Mouse (Mus musculus) small intestine, adult 2 months (tissue): ENCODE results near the gene Hs1bp3. TPM values are rescaled to one million over a fixed set of nuclear protein-coding genes. Genes with fewer than 3 reads are reported as not detected.

Source experiments
- H3K27ac ChIP-seq: fragments of 200-500 bp; 2 replicates; pipeline ENCODE4 v1.5.1; 2012; ENCODE audit warnings: low read depth, low read length, control low read depth, inconsistent platforms; ENCODE audit not compliant: insufficient read depth
- H3K27me3 ChIP-seq: fragments of 200-500 bp; 2 replicates; pipeline ENCODE4 v1.6.1; 2012; ENCODE audit warnings: mild to moderate bottlenecking, moderate library complexity, low read length, inconsistent platforms; ENCODE audit not compliant: control insufficient read depth, insufficient read depth
- H3K36me3 ChIP-seq: fragments of 200-500 bp; 2 replicates; pipeline ENCODE4 v1.6.1; 2012; ENCODE audit warnings: mild to moderate bottlenecking, low read length, control low read depth, inconsistent platforms; ENCODE audit not compliant: control insufficient read depth, insufficient read depth
- H3K4me1 ChIP-seq: fragments of 200-500 bp; 2 replicates; pipeline ENCODE4 v1.6.1; 2012; ENCODE audit warnings: low read length, inconsistent platforms, mixed read lengths; ENCODE audit not compliant: control insufficient read depth, insufficient read depth, insufficient read length
- H3K4me3 ChIP-seq: fragments of 200-500 bp; 2 replicates; pipeline ENCODE4 v1.5.1; 2012; ENCODE audit warnings: low read depth, mild to moderate bottlenecking, control low read depth, inconsistent platforms, low read length, moderate library complexity
- CTCF ChIP-seq: fragments of 200-500 bp; IDR thresholded peaks from 2 replicates; pipeline ENCODE4 v1.5.1; 2012; ENCODE audit warnings: low read depth, mild to moderate bottlenecking, control low read depth, inconsistent platforms, low read length, moderate library complexity, mixed read lengths; ENCODE audit not compliant: insufficient replicate concordance, insufficient read length; ENCODE audit errors: extremely low read depth
- POLR2A ChIP-seq: fragments of 200-500 bp; IDR thresholded peaks from 2 replicates; pipeline ENCODE4 v1.6.1; 2012; ENCODE audit warnings: low read depth, mild to moderate bottlenecking, control low read depth, inconsistent platforms, low read length, moderate library complexity
- WGBS: fragments of 180-500 bp; shearing (Covaris S2); methylation state at CpG from one replicate; pipeline ENCODE4 v1.1.7; 2018; 5-methylcytosine and 5-hydroxymethylcytosine counted together
- polyA plus RNA-seq: library from polyadenylated mRNA; depleted of rRNA; stranded (reverse); fragments of >200 nt; gene quantifications from 2 replicates; pipeline ENCODE4 v1.2.3, GENCODE M21; 2012; rRNA removed

Gene Hs1bp3
- polyA plus RNA-seq: 6.1 and 15.2 TPM in 2 replicates

DNA sequence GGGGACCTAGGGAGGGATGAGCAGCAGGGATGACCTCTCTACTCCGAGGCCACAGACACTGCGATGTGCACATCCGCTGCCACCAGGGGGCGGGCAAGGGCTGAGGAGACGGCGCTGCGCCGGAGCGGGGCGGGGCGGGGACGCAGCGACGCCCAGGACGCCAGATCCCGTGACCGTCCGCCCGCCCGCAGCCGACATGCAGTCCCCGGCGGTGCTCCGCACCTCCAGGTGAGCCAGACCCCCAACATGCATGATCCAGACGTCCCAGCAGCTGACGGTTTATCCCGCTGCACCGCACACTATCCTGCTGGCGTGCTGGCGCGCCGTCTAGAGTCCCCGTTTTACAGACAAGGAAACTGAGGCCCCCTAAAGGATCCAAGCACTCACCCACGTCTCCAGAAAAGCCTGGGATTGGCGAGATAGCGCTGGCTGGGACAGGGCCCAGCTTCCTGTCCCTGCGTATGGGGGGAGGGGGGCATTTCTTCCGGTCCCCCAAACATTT is at the start of gene Hs1bp3:
Gene Hs1bp3, plus strand, starts transcription at position 163 of the 502 bp plus-strand sequence.
- Histone ChIP-seq H3K36me3 (no peaks in the 10 kb centered on the region), H3K4me3 (peak within 1 kb of the TSS; percentile 78), H3K4me1 (peaks cover 10% of the 10 kb centered on the region), H3K27me3 (peaks cover 3% of the 10 kb centered on the region; the same call in 1 of the 2 replicates), H3K27ac (no peak within 1 kb of the TSS)
- TF ChIP-seq POLR2A (peak; percentile 45; the same call in 1 of the 2 replicates), CTCF (peak; percentile 89)
- WGBS: under 1% methylated on average over 38 of the region's 38 CpGs

DNA sequence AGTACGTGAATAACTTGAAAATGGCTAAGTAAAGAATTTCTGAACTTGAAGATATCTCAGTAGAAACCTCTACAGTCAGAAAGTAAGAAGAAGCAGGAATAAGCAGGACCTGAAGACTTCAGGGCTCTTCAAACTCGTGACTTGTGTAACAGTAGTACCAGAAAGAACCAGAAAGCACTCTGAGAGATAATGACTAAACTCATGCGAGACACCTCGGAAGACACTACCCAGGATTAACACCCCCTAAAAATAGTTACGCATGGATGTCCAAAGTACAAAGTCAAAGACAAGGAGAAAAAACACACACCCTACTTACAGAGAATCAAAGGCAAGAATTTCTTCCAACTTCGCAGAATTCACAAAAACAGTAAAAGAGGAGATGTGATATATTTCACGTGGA is 46.9 kb upstream of the Hs1bp3 start:
- peaks cover 9% of the 10 kb centered on the region; the same call in 1 of the 2 replicates for H3K36me3 ChIP-seq
- H3K4me1 ChIP-seq: no peaks in the 10 kb centered on the region
- no peak overlapping the region for H3K27ac ChIP-seq
- no peaks in the 10 kb centered on the region for H3K27me3 ChIP-seq
- no peak for TF ChIP-seq CTCF
- TF ChIP-seq POLR2A: no peak
- WGBS: 87% methylated on average over 7 of the region's 7 CpGs
- no peak overlapping the region for H3K4me3 ChIP-seq

DNA sequence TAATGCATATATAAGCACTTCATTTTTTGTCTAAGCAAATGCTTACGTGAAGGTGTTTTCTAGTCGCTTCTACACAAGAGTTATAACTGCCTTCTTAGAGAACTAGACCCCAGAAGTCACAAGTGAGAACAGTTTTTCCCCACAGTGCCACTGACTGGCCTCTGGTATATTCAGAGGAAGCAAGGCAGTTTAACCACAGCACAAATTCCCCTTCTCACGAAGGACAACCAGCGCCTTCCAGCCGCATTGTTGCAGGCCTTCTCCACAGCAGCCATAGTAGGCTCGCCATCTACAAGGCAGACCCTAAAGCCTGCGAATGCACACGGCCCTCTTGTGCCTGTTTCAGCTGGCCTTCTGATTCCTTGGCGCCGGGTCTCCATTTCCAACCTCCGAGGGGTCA is 43.6 kb upstream of the Hs1bp3 start:
- Histone ChIP-seq H3K27ac (no peak overlapping the region), H3K4me3 (no peak overlapping the region), H3K27me3 (no peaks in the 10 kb centered on the region), H3K4me1 (no peaks in the 10 kb centered on the region), H3K36me3 (peaks cover 14% of the 10 kb centered on the region; the same call in 1 of the 2 replicates)
- TF ChIP-seq CTCF (no peak), POLR2A (no peak)
- 90% methylated on average over 11 of the region's 11 CpGs for WGBS

DNA sequence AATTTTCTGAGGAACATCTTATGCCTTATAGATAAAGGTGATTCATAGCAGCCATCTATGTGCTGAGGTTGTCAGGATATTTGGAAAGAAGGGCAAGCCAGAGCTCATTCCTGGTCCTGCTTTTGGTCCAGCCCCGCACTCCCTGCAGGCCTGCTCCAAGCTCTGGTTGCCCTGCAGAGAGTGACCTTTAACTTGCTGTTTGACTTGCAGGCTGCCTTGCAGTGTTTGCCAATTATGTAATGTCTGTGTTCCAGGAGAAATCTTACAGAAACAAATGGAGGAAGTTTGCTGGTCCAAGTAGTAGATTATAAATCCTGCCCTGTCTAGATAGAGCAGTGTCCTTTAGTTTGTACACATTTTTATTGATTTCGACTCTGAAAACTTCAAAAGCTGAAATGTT is 41.8 kb upstream of the Hs1bp3 start:
- H3K4me3 ChIP-seq: no peak overlapping the region
- 63% methylated on average over 2 of the region's 2 CpGs for WGBS
- TF ChIP-seq CTCF (no peak), POLR2A (no peak)
- no peaks in the 10 kb centered on the region for H3K4me1 ChIP-seq
- no peak overlapping the region for H3K27ac ChIP-seq
- peaks cover 17% of the 10 kb centered on the region for H3K36me3 ChIP-seq
- H3K27me3 ChIP-seq: no peaks in the 10 kb centered on the region

DNA sequence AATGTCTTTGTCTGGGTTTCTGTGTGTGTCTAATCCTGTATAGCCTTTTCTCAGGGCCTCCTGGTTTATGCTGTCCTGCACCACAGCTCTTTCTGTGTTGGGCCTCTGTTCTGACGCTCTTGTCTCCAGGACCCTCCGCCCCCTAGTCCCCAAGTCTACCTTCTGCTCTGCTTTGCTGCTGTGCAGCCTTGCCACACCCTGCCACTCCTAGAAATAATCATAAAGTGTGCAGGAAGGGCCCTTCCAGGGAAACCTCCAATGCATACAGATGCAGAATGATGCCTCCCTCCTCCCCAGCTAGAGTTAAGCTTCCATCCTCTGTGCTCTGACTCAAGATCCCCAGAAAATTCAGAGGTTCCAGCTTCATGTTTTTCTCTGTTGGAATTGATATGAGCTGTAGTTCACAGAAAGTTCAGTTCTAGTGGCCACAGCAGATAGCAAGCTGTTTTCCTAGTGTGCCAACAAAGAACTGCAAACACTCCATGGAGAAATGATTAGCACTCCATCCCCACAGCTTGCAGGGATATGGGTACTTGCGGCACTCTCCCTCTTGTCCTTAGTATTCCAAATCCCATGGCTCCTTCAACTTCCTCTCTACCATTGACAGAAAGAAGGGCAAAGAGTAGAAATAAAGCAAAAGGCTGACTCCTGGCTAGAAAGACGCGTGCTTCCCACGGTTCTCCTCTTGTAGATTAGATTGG is 39.6 kb upstream of the Hs1bp3 start:
- Histone ChIP-seq H3K4me3 (no peak overlapping the region), H3K4me1 (no peaks in the 10 kb centered on the region), H3K27me3 (no peaks in the 10 kb centered on the region), H3K27ac (no peak overlapping the region), H3K36me3 (peaks cover 21% of the 10 kb centered on the region)
- TF ChIP-seq CTCF (no peak), POLR2A (no peak)
- 78% methylated on average over 6 of the region's 6 CpGs for WGBS

DNA sequence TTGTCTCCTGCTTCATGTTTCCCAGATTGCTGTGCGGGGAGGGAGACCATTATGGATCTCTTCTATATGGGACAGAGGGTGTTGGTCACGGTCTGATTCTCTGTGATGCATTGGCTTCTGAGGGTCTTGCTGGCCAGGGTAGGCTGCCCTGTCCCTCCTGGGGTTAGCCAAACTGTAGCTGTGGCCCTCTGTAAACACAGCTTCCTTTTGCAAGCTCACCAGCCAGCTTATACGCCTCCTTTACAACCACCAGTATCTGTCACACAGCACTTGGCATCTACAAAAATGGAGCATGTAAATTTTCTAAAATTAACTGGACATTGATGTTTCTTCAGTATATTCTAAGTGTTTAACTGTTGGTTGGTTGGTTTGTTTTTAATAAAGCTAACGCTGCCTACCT is 37.8 kb upstream of the Hs1bp3 start:
- H3K27ac ChIP-seq: no peak overlapping the region
- WGBS: 93% methylated on average over 4 of the region's 4 CpGs
- peaks cover 25% of the 10 kb centered on the region for H3K36me3 ChIP-seq
- TF ChIP-seq CTCF (no peak), POLR2A (no peak)
- H3K27me3 ChIP-seq: no peaks in the 10 kb centered on the region
- no peaks in the 10 kb centered on the region for H3K4me1 ChIP-seq
- no peak overlapping the region for H3K4me3 ChIP-seq

DNA sequence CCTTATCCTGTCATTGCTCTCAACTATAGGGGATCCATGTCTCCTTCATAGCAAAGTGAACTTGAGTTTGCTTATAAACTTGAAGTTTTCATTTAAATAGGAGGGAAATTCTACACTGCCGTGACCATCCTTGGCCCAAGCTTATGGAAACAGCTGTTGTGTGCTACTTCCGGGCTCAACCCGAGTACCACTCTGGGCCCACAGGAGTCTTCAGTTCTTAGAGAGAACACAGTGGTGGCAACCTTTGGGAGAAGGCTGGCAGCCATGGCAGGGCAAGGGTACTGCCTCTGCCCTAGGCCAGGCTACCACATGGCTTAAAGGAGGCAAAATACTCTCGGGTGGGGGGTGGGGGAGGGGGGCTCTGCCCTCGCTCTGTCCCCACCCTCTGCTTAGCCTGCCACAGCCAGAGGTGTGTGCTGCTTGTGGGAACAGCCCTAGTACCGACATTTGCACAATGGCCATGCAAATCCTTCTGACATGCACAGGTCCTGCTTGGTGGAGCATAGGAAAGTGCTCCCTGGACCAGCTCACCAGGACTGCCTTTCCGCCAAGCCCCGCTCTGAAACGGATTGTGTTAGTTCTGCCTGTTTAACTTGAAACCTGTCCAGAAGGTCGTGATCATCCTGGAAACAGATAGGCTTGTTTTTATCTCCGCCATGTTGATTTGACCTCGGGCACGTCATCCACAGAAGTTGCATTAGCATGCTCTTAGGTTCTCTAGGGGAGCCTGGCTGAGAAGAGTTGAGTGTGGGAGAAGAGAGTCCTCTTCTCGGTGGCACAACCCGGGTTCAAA is 31.8 kb upstream of the Hs1bp3 start:
- TF ChIP-seq CTCF (no peak), POLR2A (no peak)
- H3K4me3 ChIP-seq: no peak overlapping the region
- H3K36me3 ChIP-seq: peaks cover 28% of the 10 kb centered on the region
- no peaks in the 10 kb centered on the region for H3K4me1 ChIP-seq
- H3K27ac ChIP-seq: no peak overlapping the region
- WGBS: 83% methylated on average over 15 of the region's 15 CpGs
- H3K27me3 ChIP-seq: no peaks in the 10 kb centered on the region
